Mouse (Mus musculus): Measurements from ENCODE around the gene Mta3. TPM values are rescaled to one million over a fixed set of nuclear protein-coding genes. Genes with fewer than 3 reads are reported as not detected.

Mta3 gene
- polyA plus RNA-seq, 1 experiment from 2014 or later: 29.4 TPM

- Histone ChIP-seq H3K9ac (ENCODE audit: low read depth, low read length) (no peak overlapping the region), H3K4me3 (ENCODE audit: low read length) (no peak overlapping the region), H3K36me3 (ENCODE audit: control insufficient read depth, insufficient read depth, low read length) (peaks cover 9% of the 10 kb centered on the region; the same call in 1 of the 2 replicates), H3K27ac (ENCODE audit: low read depth, low read length) (no peak overlapping the region; the same call in 1 of the 2 replicates), H3K9me3 (ENCODE audit: control insufficient read depth, low read length) (peaks cover 3% of the 10 kb centered on the region; the same call in 1 of the 2 replicates), H3K4me2 (ENCODE audit: low read length) (no peak overlapping the region), H3K4me1 (ENCODE audit: control insufficient read depth, insufficient read depth, low read depth, low read length) (no peaks in the 10 kb centered on the region), H3K27me3 (replicated peaks; ENCODE audit: control insufficient read depth, insufficient read depth, low read length) (no peaks in the 10 kb centered on the region)
- no peak for ATAC-seq
- 67% methylated on average over 7 of the region's 7 CpGs for WGBS
Observed at GRCm38 (mm10) chr17:83740135-83740676, 34.2 kb downstream of the Mta3 start.

- H3K4me1 ChIP-seq (ENCODE audit: control insufficient read depth, insufficient read depth, low read depth, low read length): no peaks in the 10 kb centered on the region
- peaks cover 13% of the 10 kb centered on the region; the same call in 1 of the 2 replicates for H3K36me3 ChIP-seq (ENCODE audit: control insufficient read depth, insufficient read depth, low read length)
- H3K9me3 ChIP-seq (ENCODE audit: control insufficient read depth, low read length): peaks cover 3% of the 10 kb centered on the region; the same call in 1 of the 2 replicates
- no peak overlapping the region for H3K9ac ChIP-seq (ENCODE audit: low read depth, low read length)
- H3K4me3 ChIP-seq (ENCODE audit: low read length): no peak overlapping the region
- H3K27me3 ChIP-seq (replicated peaks; ENCODE audit: control insufficient read depth, insufficient read depth, low read length): no peaks in the 10 kb centered on the region
- 72% methylated on average over 6 of the region's 6 CpGs for WGBS
- no peak for ATAC-seq
- H3K4me2 ChIP-seq (ENCODE audit: low read length): no peak overlapping the region
- H3K27ac ChIP-seq (ENCODE audit: low read depth, low read length): no peak overlapping the region
Observed at GRCm38 (mm10) chr17:83741243-83741642, 35.3 kb downstream of the Mta3 start.

GRCm38 (mm10) chr17:83744231-83744824 lies 38.4 kb downstream of the Mta3 start:
- H3K9me3 ChIP-seq (ENCODE audit: control insufficient read depth, low read length): peaks cover 3% of the 10 kb centered on the region; the same call in 1 of the 2 replicates
- no peak for ATAC-seq
- 96% methylated on average over 11 of the region's 11 CpGs for WGBS
- no peaks in the 10 kb centered on the region for H3K27me3 ChIP-seq (replicated peaks; ENCODE audit: control insufficient read depth, insufficient read depth, low read length)
- no peak overlapping the region for H3K27ac ChIP-seq (ENCODE audit: low read depth, low read length)
- peaks cover 10% of the 10 kb centered on the region; the same call in 1 of the 2 replicates for H3K36me3 ChIP-seq (ENCODE audit: control insufficient read depth, insufficient read depth, low read length)
- H3K4me1 ChIP-seq (ENCODE audit: control insufficient read depth, insufficient read depth, low read depth, low read length): no peaks in the 10 kb centered on the region
- no peak overlapping the region for H3K9ac ChIP-seq (ENCODE audit: low read depth, low read length)
- no peak overlapping the region for H3K4me3 ChIP-seq (ENCODE audit: low read length)
- no peak overlapping the region for H3K4me2 ChIP-seq (ENCODE audit: low read length)

- no peaks in the 10 kb centered on the region for H3K4me1 ChIP-seq (ENCODE audit: control insufficient read depth, insufficient read depth, low read depth, low read length)
- peaks cover 3% of the 10 kb centered on the region; the same call in 1 of the 2 replicates for H3K9me3 ChIP-seq (ENCODE audit: control insufficient read depth, low read length)
- H3K27me3 ChIP-seq (replicated peaks; ENCODE audit: control insufficient read depth, insufficient read depth, low read length): no peaks in the 10 kb centered on the region
- 96% methylated on average over 10 of the region's 10 CpGs for whole genome bisulfite sequencing
- ATAC-seq: no peak
- peaks cover 10% of the 10 kb centered on the region; the same call in 1 of the 2 replicates for H3K36me3 ChIP-seq (ENCODE audit: control insufficient read depth, insufficient read depth, low read length)
- no peak overlapping the region for H3K4me3 ChIP-seq (ENCODE audit: low read length)
- no peak overlapping the region for H3K27ac ChIP-seq (ENCODE audit: low read depth, low read length)
- no peak overlapping the region for H3K4me2 ChIP-seq (ENCODE audit: low read length)
- no peak overlapping the region for H3K9ac ChIP-seq (ENCODE audit: low read depth, low read length)
Observed at GRCm38 (mm10) chr17:83747405-83748160, 41.6 kb downstream of the Mta3 start.

- no peak for ATAC-seq
- WGBS: 82% methylated on average over 5 of the region's 5 CpGs
Observed at GRCm38 (mm10) chr17:83750216-83750950, 44.4 kb downstream of the Mta3 start.

GRCm38 (mm10) chr17:83753112-83753899 lies 47.3 kb downstream of the Mta3 start:
- Histone ChIP-seq H3K27ac (ENCODE audit: low read depth, low read length) (no peak overlapping the region), H3K4me2 (ENCODE audit: low read length) (no peak overlapping the region), H3K4me3 (ENCODE audit: low read length) (no peak overlapping the region), H3K36me3 (ENCODE audit: control insufficient read depth, insufficient read depth, low read length) (peaks cover 3% of the 10 kb centered on the region; the same call in 1 of the 2 replicates), H3K4me1 (ENCODE audit: control insufficient read depth, insufficient read depth, low read depth, low read length) (no peaks in the 10 kb centered on the region), H3K9ac (ENCODE audit: low read depth, low read length) (no peak overlapping the region), H3K9me3 (ENCODE audit: control insufficient read depth, low read length) (no peaks in the 10 kb centered on the region), H3K27me3 (replicated peaks; ENCODE audit: control insufficient read depth, insufficient read depth, low read length) (no peaks in the 10 kb centered on the region)
- no peak for ATAC-seq
- WGBS: 43% methylated on average over 11 of the region's 11 CpGs

More at GRCm38 (mm10) chr17:83750216-83750950, 44.4 kb downstream of the Mta3 start:
- Histone ChIP-seq H3K4me1 (ENCODE audit: control insufficient read depth, insufficient read depth, low read depth, low read length) (no peaks in the 10 kb centered on the region), H3K36me3 (ENCODE audit: control insufficient read depth, insufficient read depth, low read length) (peaks cover 2% of the 10 kb centered on the region; the same call in 1 of the 2 replicates), H3K9me3 (ENCODE audit: control insufficient read depth, low read length) (no peaks in the 10 kb centered on the region), H3K9ac (ENCODE audit: low read depth, low read length) (no peak overlapping the region), H3K4me3 (ENCODE audit: low read length) (no peak overlapping the region), H3K4me2 (ENCODE audit: low read length) (no peak overlapping the region), H3K27me3 (replicated peaks; ENCODE audit: control insufficient read depth, insufficient read depth, low read length) (no peaks in the 10 kb centered on the region), H3K27ac (ENCODE audit: low read depth, low read length) (no peak overlapping the region)

GRCm38 (mm10) chr17:83758096-83758495 lies 52.1 kb downstream of the Mta3 start:
- Histone ChIP-seq H3K4me1 (ENCODE audit: control insufficient read depth, insufficient read depth, low read depth, low read length) (no peaks in the 10 kb centered on the region), H3K4me2 (ENCODE audit: low read length) (no peak overlapping the region), H3K27me3 (replicated peaks; ENCODE audit: control insufficient read depth, insufficient read depth, low read length) (no peaks in the 10 kb centered on the region), H3K4me3 (ENCODE audit: low read length) (no peak overlapping the region), H3K9ac (ENCODE audit: low read depth, low read length) (no peak overlapping the region), H3K27ac (ENCODE audit: low read depth, low read length) (no peak overlapping the region), H3K9me3 (ENCODE audit: control insufficient read depth, low read length) (no peaks in the 10 kb centered on the region), H3K36me3 (ENCODE audit: control insufficient read depth, insufficient read depth, low read length) (peaks cover 6% of the 10 kb centered on the region)
- ATAC-seq: no peak
- WGBS: 81% methylated on average over 10 of the region's 10 CpGs

- H3K27ac ChIP-seq (ENCODE audit: low read depth, low read length): no peak overlapping the region
- no peaks in the 10 kb centered on the region for H3K9me3 ChIP-seq (ENCODE audit: control insufficient read depth, low read length)
- H3K4me3 ChIP-seq (ENCODE audit: low read length): no peak overlapping the region
- no peak overlapping the region for H3K9ac ChIP-seq (ENCODE audit: low read depth, low read length)
- ATAC-seq: no peak
- H3K4me1 ChIP-seq (ENCODE audit: control insufficient read depth, insufficient read depth, low read depth, low read length): no peaks in the 10 kb centered on the region
- H3K27me3 ChIP-seq (replicated peaks; ENCODE audit: control insufficient read depth, insufficient read depth, low read length): no peaks in the 10 kb centered on the region
- WGBS: 45% methylated on average over 4 of the region's 4 CpGs
- H3K36me3 ChIP-seq (ENCODE audit: control insufficient read depth, insufficient read depth, low read length): peaks cover 12% of the 10 kb centered on the region
- no peak overlapping the region for H3K4me2 ChIP-seq (ENCODE audit: low read length)
Observed at GRCm38 (mm10) chr17:83759547-83759946, 53.6 kb downstream of the Mta3 start.
